Mouse (Mus musculus) heart, postnatal 4 days (tissue): ENCODE measurements around the gene Rrp36. TPM values are rescaled to one million over a fixed set of nuclear protein-coding genes. Genes with fewer than 3 reads are reported as not detected.

Source experiments
- DNase-seq: peaks from one replicate; pipeline ENCODE4 v3.0.0; 2021
- total RNA-seq, 2 experiments: library from RNA; stranded (reverse); gene quantifications; 2 replicates each; pipeline ENCODE4 v1.2.3; 2021

Rrp36 gene
- total RNA-seq, 2 experiments from 2014 or later = 16.7 TPM

- DNase-seq = peak; percentile 99
Measured at GRCm38 (mm10) chr17:46645561-46646321, 28.4 kb downstream of the Rrp36 start, which contains the start of the genes Klc4 and Mrpl2. TSS of gene Klc4 (minus strand) at chr17:46646022. TSS of gene Mrpl2 (plus strand) at chr17:46646229.

- peak; percentile 68 for DNase-seq
Measured at GRCm38 (mm10) chr17:46644916-46645475, 29.2 kb downstream of the Rrp36 start.

GRCm38 (mm10) chr17:46644152-46644805, 29.9 kb downstream of the Rrp36 start:
- DNase-seq = no peak

DNA sequence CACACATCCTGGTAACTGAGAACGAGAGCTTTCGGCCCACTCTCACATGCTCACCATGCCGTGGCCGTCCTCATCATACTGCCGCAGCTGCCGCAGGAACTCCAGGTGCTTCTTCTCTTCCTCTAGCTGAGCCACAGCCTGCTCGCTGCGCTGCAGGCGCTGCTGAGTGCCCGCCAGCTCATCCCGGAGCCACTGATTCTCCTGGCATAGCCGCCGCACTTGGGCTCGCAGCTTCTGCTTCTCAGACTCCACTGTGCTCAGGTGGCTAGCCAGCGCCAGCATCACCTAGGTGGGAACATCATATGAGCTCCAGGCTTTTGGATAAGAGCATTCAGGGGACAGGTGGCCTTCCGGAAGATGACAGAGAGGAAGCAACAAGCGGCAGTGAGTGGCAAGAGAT, 32.1 kb downstream of the Rrp36 start:
- no peak for DNase-seq

DNA sequence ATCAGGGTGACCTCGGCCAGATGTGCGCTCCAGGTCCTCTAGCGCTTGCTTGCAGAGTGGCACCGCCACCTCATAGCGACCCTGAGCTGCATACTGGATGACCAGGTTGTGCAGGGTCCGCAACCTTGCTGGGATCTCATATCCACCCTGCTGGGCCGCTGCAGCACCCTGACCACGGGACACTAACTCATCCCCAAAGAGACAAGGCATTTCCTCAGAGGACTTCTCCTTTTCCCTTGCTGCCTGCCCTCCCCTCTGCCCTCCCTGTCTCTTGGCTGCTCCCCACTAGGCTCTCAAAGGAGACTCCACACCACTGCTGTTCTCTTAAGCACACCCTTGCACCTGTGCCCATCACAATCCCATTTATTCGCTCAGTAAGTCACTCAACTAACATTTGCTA, 34.2 kb downstream of the Rrp36 start:
- no peak for DNase-seq

GRCm38 (mm10) chr17:46636831-46637523, 37.2 kb downstream of the Rrp36 start:
- DNase-seq = peak; percentile 81

GRCm38 (mm10) chr17:46629685-46630441, 44.3 kb downstream of the Rrp36 start:
- DNase-seq = peak; percentile 75

GRCm38 (mm10) chr17:46628791-46629684, 45.1 kb downstream of the Rrp36 start, which contains the start of gene Ptk7:
TSS of gene Ptk7 (minus strand) at chr17:46629504.
- DNase-seq = peak; percentile 91

GRCm38 (mm10) chr17:46628471-46628790, 45.7 kb downstream of the Rrp36 start:
- peak; percentile 57 for DNase-seq

DNA sequence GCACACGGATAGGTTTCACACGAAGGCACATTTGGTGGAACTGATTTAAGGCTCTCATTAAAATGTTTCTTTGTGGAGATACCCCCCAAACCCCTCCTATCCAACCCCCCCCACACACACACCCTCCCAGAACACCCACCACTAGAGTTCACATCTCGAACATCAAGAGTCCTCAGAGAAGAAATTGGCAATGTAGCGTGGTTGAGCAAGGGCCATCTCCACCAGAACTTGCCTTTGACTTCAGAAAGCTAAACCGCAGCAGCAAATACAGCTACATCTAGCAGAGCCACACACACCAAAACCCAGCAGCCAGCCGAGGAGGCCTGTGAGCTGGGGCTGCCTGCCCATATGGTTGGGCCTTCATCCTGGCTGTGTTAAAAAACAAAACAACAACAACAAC, 46.7 kb downstream of the Rrp36 start:
- DNase-seq = no peak

- DNase-seq = no peak
Measured at GRCm38 (mm10) chr17:46624598-46624997, 49.6 kb downstream of the Rrp36 start.

DNA sequence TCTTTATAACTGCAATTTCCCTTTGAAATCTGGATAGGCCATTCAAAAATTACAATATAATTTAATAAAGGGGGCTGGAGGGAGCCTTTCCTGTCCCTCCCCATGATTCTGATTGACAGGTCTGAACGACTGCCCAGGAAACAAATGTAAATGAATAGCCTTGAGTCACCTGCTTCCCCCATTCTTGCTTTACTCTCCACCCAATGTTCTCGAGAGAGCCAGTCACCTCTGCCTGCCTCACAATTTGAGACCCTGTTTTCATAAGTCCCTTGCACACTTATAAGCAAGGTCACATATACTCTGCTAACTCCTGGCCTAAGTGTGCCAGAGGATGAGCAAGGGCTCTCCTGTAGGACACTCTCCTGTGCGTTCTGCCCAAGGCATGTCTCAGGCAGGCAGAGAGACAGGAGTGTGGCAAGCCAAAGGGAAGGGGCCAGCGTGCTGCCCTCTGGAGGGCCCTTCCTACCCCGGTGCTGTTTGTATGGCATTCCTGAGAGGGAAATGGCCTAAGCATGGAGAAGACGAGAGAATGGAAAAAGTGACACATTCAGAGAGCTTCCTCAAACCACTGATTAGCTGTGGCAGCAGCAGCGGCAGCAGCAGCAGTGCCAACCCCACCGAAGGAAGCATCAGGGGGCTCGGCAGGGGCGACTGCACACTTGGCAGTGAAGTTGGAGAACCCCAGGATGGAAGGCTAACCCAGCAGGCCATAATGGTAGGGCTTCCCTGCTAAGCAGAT, 50.2 kb downstream of the Rrp36 start:
- peak; percentile 54 for DNase-seq

DNA sequence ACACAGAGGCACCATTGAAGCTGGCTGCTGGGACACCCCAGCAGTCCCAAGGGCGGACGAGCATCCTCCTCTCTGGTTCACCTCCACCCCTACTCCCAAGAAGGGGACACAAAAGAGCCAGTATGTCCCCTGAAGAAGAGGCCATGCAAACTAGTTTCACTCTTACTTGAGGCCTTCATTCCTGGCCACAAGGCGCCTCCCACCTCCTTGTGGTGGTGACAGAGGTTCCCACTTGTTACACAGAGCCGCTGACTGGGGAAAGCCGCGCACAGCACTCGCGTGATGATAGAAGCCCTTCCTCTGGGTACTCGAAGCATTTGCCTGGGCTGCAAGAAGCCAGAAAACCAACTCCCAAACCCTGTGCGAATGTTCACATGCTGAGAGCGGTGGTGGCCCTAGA, 51.9 kb downstream of the Rrp36 start:
- no peak for DNase-seq

DNA sequence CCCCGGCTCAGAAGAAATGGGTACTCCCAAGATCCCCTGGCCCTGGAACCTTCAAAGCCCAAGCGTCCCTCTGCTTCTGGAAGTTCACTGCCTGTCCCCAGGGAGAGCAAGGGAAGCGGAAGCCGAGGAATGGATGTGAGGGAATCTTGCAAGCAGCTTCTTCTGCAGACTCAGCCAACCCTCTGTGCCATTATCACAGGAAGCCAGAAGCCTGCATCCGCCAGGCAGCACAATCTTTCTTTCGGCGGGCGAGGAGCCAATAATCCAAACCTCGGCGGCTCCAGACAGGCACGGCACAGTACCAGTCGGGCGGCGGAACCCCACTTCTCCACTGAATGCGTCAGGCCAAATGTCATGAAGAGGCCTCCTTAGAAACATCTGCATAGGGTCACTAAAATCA, 52.8 kb downstream of the Rrp36 start:
- peak; percentile 81 for DNase-seq

DNA sequence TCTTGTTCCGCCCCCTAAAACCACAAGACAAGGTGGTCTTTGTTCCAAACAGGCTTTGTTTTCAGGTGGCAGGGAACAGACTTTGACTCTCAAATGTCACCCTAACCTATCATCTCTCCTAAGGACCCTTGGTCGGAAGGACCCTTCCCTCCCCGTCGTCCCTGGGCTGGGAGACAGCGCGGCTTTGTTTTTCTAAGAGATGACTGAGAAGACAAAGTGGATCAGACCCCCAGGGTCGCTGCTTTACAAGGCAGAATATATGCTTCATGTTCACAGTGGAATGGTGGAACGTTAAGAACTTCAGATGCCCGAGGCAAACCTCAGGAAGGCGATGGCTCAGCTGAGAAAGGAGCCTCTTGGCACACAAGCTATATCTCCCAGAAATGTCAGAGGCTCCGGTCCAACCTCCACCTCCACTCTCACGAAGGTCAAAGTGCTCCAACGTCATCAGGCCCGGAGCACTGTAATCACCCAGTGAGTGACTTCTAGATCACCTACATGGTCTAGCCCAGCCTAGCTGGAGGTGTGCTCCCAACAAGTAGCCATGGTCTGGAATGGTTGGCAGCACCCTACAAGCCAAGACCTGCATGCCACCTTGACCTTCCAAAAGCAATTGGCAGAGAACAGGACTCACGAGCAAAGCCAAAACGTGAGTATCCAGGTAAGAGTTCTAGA, 54.3 kb downstream of the Rrp36 start:
- DNase-seq = no peak

GRCm38 (mm10) chr17:46618769-46619682, 55.1 kb downstream of the Rrp36 start:
- no peak for DNase-seq

GRCm38 (mm10) chr17:46618394-46618768, 55.8 kb downstream of the Rrp36 start:
- DNase-seq = no peak

DNA sequence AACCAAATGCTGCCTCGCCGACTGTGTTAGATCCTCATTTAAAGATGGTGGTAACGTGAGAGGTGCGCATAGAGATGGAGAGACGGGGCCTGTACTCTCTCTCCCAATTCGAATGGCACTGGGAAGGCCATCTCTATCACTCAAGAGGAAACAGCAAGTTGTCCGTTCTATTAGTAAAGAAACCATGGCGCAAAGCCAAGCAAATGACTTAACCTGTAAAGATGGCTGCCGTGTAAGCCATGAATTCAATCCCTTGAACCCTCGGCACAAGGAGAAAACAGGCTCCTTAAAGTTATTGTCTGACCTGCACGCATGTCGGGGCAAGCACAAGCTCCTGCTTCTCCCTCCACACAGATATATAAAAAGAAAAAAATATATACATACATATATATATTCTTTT, 56.4 kb downstream of the Rrp36 start:
- no peak for DNase-seq
